Comparison of ENCODE assay signal across 1 mouse cellular context in the genomic region with DNA sequence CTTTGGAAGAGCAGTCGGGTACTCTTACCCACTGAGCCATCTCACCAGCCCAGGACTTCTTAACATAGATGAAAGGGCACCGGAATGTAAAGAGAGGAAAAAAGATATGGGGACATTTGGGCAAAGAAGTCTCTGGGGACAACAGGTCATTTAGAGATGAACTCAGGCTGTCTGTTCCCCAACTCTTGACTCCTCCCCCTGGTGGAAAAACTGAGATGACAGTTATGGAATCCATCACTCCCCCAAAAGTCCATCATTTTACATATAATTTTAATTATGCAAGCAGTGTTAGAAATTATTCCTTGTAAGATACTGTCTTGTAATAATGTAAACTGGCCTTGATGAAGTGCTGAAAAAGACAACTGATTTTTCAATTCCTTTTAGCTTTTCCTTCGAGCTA.
TF ChIP-seq lines count a peak whose summit lies in the region.

No protein-coding gene starts in this region.

TF ChIP-seq in MEL, 35 proteins besides CTCF, POLR2A, EP300 and RAD21 (continued from another document):
- TF ChIP-seq RCOR1 (IDR thresholded peaks at IDR 0.05; ENCODE audit: low read depth, low read length) (no peak), JUND (IDR thresholded peaks at IDR 0.05; ENCODE audit: low read depth, low read length) (no peak), ZC3H11A (IDR thresholded peaks at IDR 0.05; ENCODE audit: low read depth, low read length) (no peak)
